Mouse (Mus musculus): ENCODE results near the gene Chd5. TPM values are rescaled to one million over a fixed set of nuclear protein-coding genes. Genes with fewer than 3 reads are reported as not detected.

The Chd5 gene
- under 1 TPM; 0.02 to 0.10 TPM for polyA plus RNA-seq (2017; shearing (Covaris generic))

GRCm38 (mm10) chr4:152338419-152339292 lies at the start of gene Chd5:
Chd5 (plus strand) TSS chr4:152338651.

GRCm38 (mm10) chr4:152291562-152291961 lies 46.9 kb upstream of the Chd5 start, which contains the start of gene Hes3:
Hes3 (minus strand) TSS chr4:152291662.

GRCm38 (mm10) chr4:152296874-152297861 lies 41.3 kb upstream of the Chd5 start, which contains the start of gene Icmt:
Icmt (plus strand) TSS chr4:152297227.

GRCm38 (mm10) chr4:152318517-152319234 lies 19.8 kb upstream of the Chd5 start, which contains the start of gene Rnf207:
Rnf207 (minus strand) TSS chr4:152318993.

GRCm38 (mm10) chr4:152325574-152326411 lies 12.7 kb upstream of the Chd5 start, which contains the start of gene Rpl22:
Rpl22 (plus strand) TSS chr4:152325742.

Other genes with a start within 250 kb of the Chd5 start
- gene Tnfrsf25, start 222.7 kb upstream of the Chd5 start, polyA plus RNA-seq (2017; shearing (Covaris generic)): 100 to 1,000 TPM; 104 to 200 TPM
- 10 to 100 TPM; 22.4 to 22.6 TPM for gene Espn, start 186.3 kb upstream of the Chd5 start, polyA plus RNA-seq (2017; shearing (Covaris generic))
- under 1 TPM in 1 of 2 experiments, not detected in 1; 0.17 TPM for gene Hes2, start 179.8 kb upstream of the Chd5 start, polyA plus RNA-seq (2017; shearing (Covaris generic))
- 100 to 1,000 TPM in 1 of 2 experiments, 10 to 100 TPM in 1; 53.7 to 161 TPM for gene Acot7, start 160.5 kb upstream of the Chd5 start, polyA plus RNA-seq (2017; shearing (Covaris generic))
- under 1 TPM; 0.20 to 0.23 TPM for gene Gpr153, start 64.4 kb upstream of the Chd5 start, polyA plus RNA-seq (2017; shearing (Covaris generic))
- gene Hes3, start 47.0 kb upstream of the Chd5 start, polyA plus RNA-seq (2017; shearing (Covaris generic)): under 1 TPM in 1 of 2 experiments, not detected in 1; 0.18 TPM
- gene Icmt, start 41.4 kb upstream of the Chd5 start, polyA plus RNA-seq (2017; shearing (Covaris generic)): 10 to 100 TPM; 13.3 to 19.7 TPM
- under 1 TPM in 1 of 2 experiments, not detected in 1; 0.31 TPM for gene Rnf207, start 19.7 kb upstream of the Chd5 start, polyA plus RNA-seq (2017; shearing (Covaris generic))
- 100 to 1,000 TPM; 425 to 627 TPM for gene Rpl22, start 12.9 kb upstream of the Chd5 start, polyA plus RNA-seq (2017; shearing (Covaris generic))
- gene Nphp4, start 138.1 kb downstream of the Chd5 start, polyA plus RNA-seq (2017; shearing (Covaris generic)): under 1 TPM in 1 of 2 experiments, not detected in 1; 0.37 TPM
- 100 to 1,000 TPM; 105 to 145 TPM for gene Kcnab2, start 139.2 kb downstream of the Chd5 start, polyA plus RNA-seq (2017; shearing (Covaris generic))

Measured in activated CD4-positive, CD25-positive, alpha-beta regulatory T cell (primary cell).